Mouse (Mus musculus) T-helper 17 cell (primary cell): Measurements from ENCODE around the gene Dip2b.

Source experiments
- in situ Hi-C, 2 experiments: fragments of 300-600 bp; cut with MboI, MseI; formaldehyde crosslinking; loops; 1 replicate in 1 of 2; 2 replicates in 1 of 2; pipeline ENCODE4 v1.15.1; 2025; ENCODE audit warnings: high pct_unique_total_duplicates in 2 of 2

Gene Dip2b

GRCm38 (mm10) chr15:100202431-100203015 lies 164.1 kb downstream of the Dip2b start:
- in situ Hi-C loops, result no loop called here

- in situ Hi-C loops, result no loop called here
These were observed 166.1 kb downstream of the Dip2b start for GRCm38 (mm10) chr15:100204574-100204973.

GRCm38 (mm10) chr15:100210013-100210412 lies 171.5 kb downstream of the Dip2b start:
- in situ Hi-C loops, result no loop called here

GRCm38 (mm10) chr15:100213339-100213738 lies 174.9 kb downstream of the Dip2b start:
- in situ Hi-C loops, result no loop called here

GRCm38 (mm10) chr15:100215092-100215491 lies 176.6 kb downstream of the Dip2b start:
- in situ Hi-C loops, result no loop called here

GRCm38 (mm10) chr15:100216173-100216572 lies 177.7 kb downstream of the Dip2b start:
- in situ Hi-C loops, result no loop called here

- in situ Hi-C loops, result no loop called here
These were observed 179.6 kb downstream of the Dip2b start for GRCm38 (mm10) chr15:100218018-100218417.

- in situ Hi-C loops, result no loop called here
These were observed 180.9 kb downstream of the Dip2b start for GRCm38 (mm10) chr15:100219396-100219795.

- in situ Hi-C loops, result no loop called here
These were observed 182.5 kb downstream of the Dip2b start for GRCm38 (mm10) chr15:100220916-100221315.

GRCm38 (mm10) chr15:100225381-100225780 lies 186.9 kb downstream of the Dip2b start:
- in situ Hi-C loops, result no loop called here

- in situ Hi-C loops, result no loop called here
These were observed 187.4 kb downstream of the Dip2b start for GRCm38 (mm10) chr15:100225891-100226290.

GRCm38 (mm10) chr15:100227031-100227662 lies 188.7 kb downstream of the Dip2b start:
- in situ Hi-C loops, result no loop called here

- in situ Hi-C loops, result no loop called here
These were observed 189.4 kb downstream of the Dip2b start, which contains the start of gene Atf1 for GRCm38 (mm10) chr15:100227663-100228534. Atf1 (plus strand) TSS chr15:100227819.

GRCm38 (mm10) chr15:100228535-100229336 lies 190.3 kb downstream of the Dip2b start:
- in situ Hi-C loops, result no loop called here

- in situ Hi-C loops, result loop anchor here in 1 of 2 experiments (10.0 kb wide), 1 partner anchor 2004 kb away; the partner anchor contains the start of gene Itgb7
These were observed 192.2 kb downstream of the Dip2b start for GRCm38 (mm10) chr15:100230655-100231054.

GRCm38 (mm10) chr15:100231616-100232525 lies 193.4 kb downstream of the Dip2b start:
- in situ Hi-C loops, result loop anchor here in 1 of 2 experiments (10.0 kb wide), 1 partner anchor 2003 kb away; the partner anchor contains the start of gene Itgb7

- in situ Hi-C loops, result loop anchor here in 1 of 2 experiments (10.0 kb wide), 1 partner anchor 1999 kb away; the partner anchor contains the start of gene Itgb7
These were observed 196.9 kb downstream of the Dip2b start for GRCm38 (mm10) chr15:100235208-100235965.

- in situ Hi-C loops, result loop anchor here in 1 of 2 experiments (10.0 kb wide), 1 partner anchor 1998 kb away; the partner anchor contains the start of gene Itgb7
These were observed 198.5 kb downstream of the Dip2b start for GRCm38 (mm10) chr15:100236952-100237351.

GRCm38 (mm10) chr15:100241780-100242179 lies 203.3 kb downstream of the Dip2b start:
- in situ Hi-C loops, result no loop called here
